Mouse (Mus musculus): ENCODE results near the gene Zbtb25.
A peak's percentile ranks its signal among the peaks of the same experiment; 100 is the strongest.

Zbtb25 gene

GRCm38 (mm10) chr12:76336111-76336965 lies 33.1 kb downstream of the Zbtb25 start:
- no peak for DNase-seq (ENCODE audit: low spot score)

DNA sequence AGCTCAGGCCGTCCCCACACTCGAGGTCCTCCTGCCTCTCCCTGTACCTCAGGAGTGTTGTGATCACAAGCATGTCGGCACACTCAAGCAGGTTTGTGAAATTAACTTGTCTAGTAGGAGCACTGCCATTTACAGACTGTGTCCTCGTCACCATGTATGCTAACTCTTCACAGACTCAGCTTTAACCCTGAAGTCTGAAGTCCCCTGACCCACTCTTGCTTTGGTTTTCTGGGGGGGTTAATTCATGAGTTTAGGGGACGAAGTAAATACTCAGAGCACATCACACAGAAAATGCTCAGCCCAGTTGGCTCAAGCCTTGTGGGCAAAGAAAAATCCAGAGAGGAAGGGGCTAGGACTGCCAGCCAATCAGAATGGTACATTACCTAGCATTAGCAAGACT lies 33.8 kb downstream of the Zbtb25 start:
- DNase-seq (ENCODE audit: low spot score): no peak

GRCm38 (mm10) chr12:76333688-76334087 lies 35.7 kb downstream of the Zbtb25 start:
- DNase-seq (ENCODE audit: low spot score): no peak

- DNase-seq (ENCODE audit: low spot score): no peak
Measured at GRCm38 (mm10) chr12:76328567-76329354, 40.6 kb downstream of the Zbtb25 start.

DNA sequence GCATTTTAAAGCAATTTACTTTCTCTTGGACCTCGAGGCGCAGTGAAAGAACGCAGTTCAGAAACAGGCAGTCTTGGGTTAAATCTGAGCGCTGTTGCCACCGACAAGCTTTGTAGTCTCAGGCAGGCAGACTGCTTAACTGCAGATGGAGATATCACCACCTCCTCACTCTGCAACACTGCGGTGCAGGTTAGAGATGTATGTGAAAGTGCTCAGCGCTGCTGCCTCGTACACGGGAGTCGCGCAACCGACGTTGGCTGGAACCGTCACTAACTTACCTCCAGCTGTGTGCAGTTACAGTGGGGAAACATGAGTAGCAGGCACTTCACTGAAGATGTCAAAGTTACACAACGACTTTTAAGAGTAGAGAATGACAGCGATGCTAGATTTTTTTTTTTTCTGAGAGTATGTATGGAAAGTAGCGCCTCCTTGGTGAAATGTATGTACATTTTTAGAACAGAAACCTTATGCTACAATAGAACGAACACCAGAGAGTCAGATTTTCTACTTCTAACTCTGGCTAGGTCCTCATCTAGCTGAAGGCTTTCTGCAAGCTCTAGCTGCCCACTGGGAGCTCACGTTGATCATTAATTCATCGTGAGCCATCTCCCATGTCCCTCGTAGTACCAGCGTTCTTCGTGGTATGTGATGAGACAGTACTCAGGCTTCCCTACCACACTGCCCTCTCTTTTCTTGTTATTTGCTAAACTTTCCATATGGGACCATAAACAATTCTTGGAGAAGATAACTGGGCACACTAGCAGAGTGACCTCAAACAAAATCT lies 42.8 kb downstream of the Zbtb25 start:
- no peak for DNase-seq (ENCODE audit: low spot score)

GRCm38 (mm10) chr12:76324679-76325431 lies 44.5 kb downstream of the Zbtb25 start, which contains the start of gene Akap5:
Gene Akap5, plus strand, starts transcription at chr12:76324891.
- DNase-seq (ENCODE audit: low spot score): peak; percentile 36

GRCm38 (mm10) chr12:76318282-76319212 lies 50.9 kb downstream of the Zbtb25 start:
- DNase-seq (ENCODE audit: low spot score): no peak

DNA sequence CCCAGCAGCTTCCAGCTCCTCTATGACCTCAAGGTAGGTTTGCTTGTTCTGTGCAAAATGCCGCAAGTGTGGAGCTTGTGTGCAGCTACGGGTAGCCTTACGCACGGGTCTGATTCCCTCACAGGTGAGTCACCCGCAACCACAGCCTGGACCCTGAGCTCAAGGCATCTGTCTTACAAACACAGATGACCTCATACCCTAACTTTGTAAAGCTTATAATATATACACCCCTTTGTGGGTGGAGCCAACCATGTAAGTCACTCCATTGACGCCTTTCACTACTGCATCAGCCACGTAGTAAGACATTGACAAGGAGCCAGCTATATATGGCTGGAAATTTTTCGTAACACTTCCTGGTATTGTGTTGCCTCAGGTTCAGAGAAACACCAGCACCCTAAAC lies 57.5 kb downstream of the Zbtb25 start:
- DNase-seq (ENCODE audit: low spot score): no peak

GRCm38 (mm10) chr12:76311227-76311626 lies 58.2 kb downstream of the Zbtb25 start:
- no peak for DNase-seq (ENCODE audit: low spot score)

- no peak for DNase-seq (ENCODE audit: low spot score)
Measured at GRCm38 (mm10) chr12:76310633-76311032, 58.8 kb downstream of the Zbtb25 start.

- DNase-seq (ENCODE audit: low spot score): no peak
Measured at GRCm38 (mm10) chr12:76310007-76310406, 59.4 kb downstream of the Zbtb25 start.

GRCm38 (mm10) chr12:76308436-76308835 lies 61.0 kb downstream of the Zbtb25 start:
- DNase-seq (ENCODE audit: low spot score): no peak

- no peak for DNase-seq (ENCODE audit: low spot score)
Measured at GRCm38 (mm10) chr12:76307964-76308363, 61.4 kb downstream of the Zbtb25 start.

DNA sequence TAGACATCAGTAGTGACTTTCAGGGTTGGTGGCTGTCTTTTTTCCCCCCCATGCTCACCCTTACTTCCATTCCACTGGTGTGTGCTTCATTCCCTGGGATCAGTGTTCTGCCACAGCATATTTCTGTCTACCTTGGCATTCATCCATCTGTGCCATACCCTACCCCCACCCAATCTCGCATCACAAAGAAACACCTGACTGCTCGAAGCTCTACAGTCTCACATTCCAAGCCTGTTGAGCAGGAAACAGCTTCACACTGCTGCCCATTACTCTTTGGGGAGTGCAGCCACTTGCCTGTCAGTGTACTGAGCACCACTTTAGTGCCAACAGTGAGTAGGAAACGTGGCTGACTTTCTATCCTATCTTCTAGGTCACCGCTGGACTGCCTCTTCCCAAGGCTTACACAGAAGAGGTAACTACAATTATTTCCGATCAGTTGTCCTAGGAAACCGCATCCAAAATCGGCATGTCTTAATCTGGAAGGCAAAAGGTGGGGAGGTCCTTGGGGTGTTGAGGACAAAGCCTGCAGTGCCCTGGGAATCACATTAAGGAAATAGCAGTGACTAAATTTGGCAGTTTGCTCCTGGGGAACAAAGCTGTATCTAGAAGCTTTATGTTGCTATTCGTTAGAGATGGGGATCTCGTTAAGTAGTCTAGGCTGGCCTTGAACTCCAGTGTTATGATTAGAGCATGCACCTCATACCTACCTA lies 62.4 kb downstream of the Zbtb25 start:
- no peak for DNase-seq (ENCODE audit: low spot score)

DNA sequence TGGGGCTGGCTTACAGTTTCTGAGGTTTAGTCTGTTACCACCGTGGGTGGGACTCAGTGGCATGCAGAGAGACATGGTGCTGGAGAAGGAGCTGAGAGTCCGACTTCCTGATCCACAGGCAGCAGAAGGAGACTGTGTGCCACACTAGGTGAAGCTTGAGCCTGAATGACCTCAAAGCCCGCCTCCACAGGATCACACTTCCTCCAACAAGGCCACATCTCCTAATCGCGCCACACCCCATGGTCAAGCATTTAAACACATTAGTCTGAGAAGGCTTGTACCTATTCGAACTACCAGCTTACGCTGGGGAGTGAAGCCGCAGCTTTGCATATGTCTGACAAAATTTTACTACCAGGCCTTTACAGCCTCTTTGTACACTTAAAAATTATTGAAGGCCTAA lies 64.3 kb downstream of the Zbtb25 start:
- DNase-seq (ENCODE audit: low spot score): no peak

- DNase-seq (ENCODE audit: low spot score): no peak
Measured at GRCm38 (mm10) chr12:76304199-76304598, 65.2 kb downstream of the Zbtb25 start.

DNA sequence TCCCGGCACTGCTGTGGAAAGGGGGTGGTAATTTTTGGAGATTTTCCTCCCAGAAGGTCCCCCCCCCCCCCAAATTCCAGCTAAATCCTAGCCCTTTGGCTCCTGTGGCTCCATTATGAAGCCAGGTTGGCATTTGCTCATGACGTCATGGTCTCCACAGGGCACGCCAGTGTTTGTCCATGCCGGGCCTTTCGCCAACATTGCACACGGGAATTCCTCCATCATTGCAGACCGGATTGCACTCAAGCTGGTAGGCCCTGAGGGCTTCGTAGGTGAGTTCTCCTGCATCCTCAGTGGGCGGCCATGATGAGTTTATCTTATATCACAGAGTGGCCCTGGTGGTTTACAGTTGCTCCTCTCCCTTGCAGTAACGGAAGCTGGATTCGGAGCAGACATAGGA lies 65.9 kb downstream of the Zbtb25 start:
- DNase-seq (ENCODE audit: low spot score): no peak

GRCm38 (mm10) chr12:76300367-76300766 lies 69.0 kb downstream of the Zbtb25 start:
- DNase-seq (ENCODE audit: low spot score): no peak

DNA sequence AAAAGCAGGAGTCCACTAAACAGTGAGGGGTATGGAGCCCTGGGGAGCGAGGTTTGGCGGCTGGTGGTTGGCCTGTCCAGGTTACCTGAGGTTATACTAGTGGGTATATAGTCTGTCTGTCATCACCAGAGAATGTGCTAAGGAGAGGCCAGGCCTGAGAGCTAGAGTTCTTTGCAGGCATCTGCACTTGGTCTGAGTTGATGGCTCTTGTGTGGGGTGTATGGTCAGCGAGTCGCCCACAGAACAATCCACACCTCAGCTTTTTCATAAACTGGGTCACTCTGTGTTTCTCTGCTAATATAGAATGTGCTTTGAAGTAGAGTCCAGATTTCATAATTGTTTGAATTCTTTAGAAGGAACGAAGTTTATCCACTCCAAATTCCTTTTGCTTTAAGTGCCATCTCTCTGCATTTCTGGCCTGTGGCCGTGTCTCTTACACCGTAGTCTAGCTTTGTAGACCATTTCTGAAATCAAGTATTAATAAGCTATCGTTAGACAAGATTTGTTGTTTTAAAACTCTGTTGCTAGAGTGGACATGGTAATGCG lies 70.0 kb downstream of the Zbtb25 start:
- DNase-seq (ENCODE audit: low spot score): no peak

GRCm38 (mm10) chr12:76297830-76298229 lies 71.6 kb downstream of the Zbtb25 start:
- no peak for DNase-seq (ENCODE audit: low spot score)
